Mouse (Mus musculus) bone marrow macrophage, adult 2 months (primary cell): ENCODE results near the gene Ccdc184.

Source experiments
- CTCF ChIP-seq: IDR thresholded peaks from 2 replicates; pipeline ENCODE4 v1.5.1; 2012; ENCODE audit warnings: low read depth, mild to moderate bottlenecking, low read length, moderate library complexity
- POLR2A ChIP-seq: IDR thresholded peaks from 2 replicates; pipeline ENCODE4 v1.6.1; 2012; ENCODE audit warnings: mild to moderate bottlenecking, low read depth, low read length, borderline replicate concordance

GRCm38 (mm10) chr15:98139763-98140162 lies 27.2 kb upstream of the Ccdc184 start:
- no peak for TF ChIP-seq POLR2A
- no peak for TF ChIP-seq CTCF
